Mouse (Mus musculus) intestine, embryonic 16.5 days (tissue): ENCODE results near the gene Tns2. TPM values are rescaled to one million over a fixed set of nuclear protein-coding genes. Genes with fewer than 3 reads are reported as not detected.

Experiments used
- ATAC-seq: fragments of 200-750 bp; cut with Nextera tagmentation; 2 replicates; pipeline ENCODE4 v1.8.0; 2017; ENCODE audit warnings: moderate TSS enrichment, moderate library complexity
- H3K27ac ChIP-seq: fragments of 300-500 bp; sonication (generic); 2 replicates; pipeline ENCODE4 v1.5.1; 2014; ENCODE audit warnings: mild to moderate bottlenecking, low read length
- H3K27me3 ChIP-seq: fragments of 300-500 bp; sonication (generic); replicated peaks from 2 replicates; pipeline ENCODE4 v1.6.1; 2014; ENCODE audit warnings: low read length, control low read depth, mixed read lengths; ENCODE audit not compliant: control insufficient read depth, insufficient read depth
- H3K36me3 ChIP-seq: fragments of 300-500 bp; sonication (generic); 2 replicates; pipeline ENCODE4 v1.6.1; 2014; ENCODE audit warnings: low read length, control low read depth; ENCODE audit not compliant: control insufficient read depth, insufficient read depth
- H3K4me1 ChIP-seq: fragments of 300-500 bp; sonication (generic); 2 replicates; pipeline ENCODE4 v1.6.1; 2014; ENCODE audit warnings: low read length, control low read depth, mixed read lengths; ENCODE audit not compliant: control insufficient read depth, insufficient read depth
- H3K4me2 ChIP-seq: fragments of 300-500 bp; sonication (generic); 2 replicates; pipeline ENCODE4 v1.6.1; 2014; ENCODE audit warnings: low read depth, low read length, control low read depth
- H3K4me3 ChIP-seq: fragments of 300-500 bp; sonication (generic); 2 replicates; pipeline ENCODE4 v1.5.1; 2014; ENCODE audit warnings: mild to moderate bottlenecking, low read length
- H3K9ac ChIP-seq: fragments of 300-500 bp; sonication (generic); 2 replicates; pipeline ENCODE4 v1.6.1; 2014; ENCODE audit warnings: low read depth, low read length
- H3K9me3 ChIP-seq: fragments of 300-500 bp; sonication (generic); 2 replicates; pipeline ENCODE4 v1.6.1; 2016; ENCODE audit warnings: low read length, control low read depth; ENCODE audit not compliant: control insufficient read depth
- WGBS: fragments of 180-500 bp; shearing (Covaris S2); extraction: QIAGEN DNeasy Blood & Tissue Kit; methylation state at CpG from one replicate; pipeline ENCODE4 v1.1.7; 2014; 5-methylcytosine and 5-hydroxymethylcytosine counted together
- polyA plus RNA-seq: library from polyadenylated mRNA; unstranded; fragments of >200 nt; fragmentation: Nextera tagmentation; extraction: Ambion mirVana; gene quantifications from 2 replicates; pipeline ENCODE4 v1.2.1, GENCODE M21; 2015

The Tns2 gene
- polyA plus RNA-seq, 1 experiment from 2014 or later: 26.4 TPM

- H3K9me3 ChIP-seq: no peaks in the 10 kb centered on the region
- WGBS: 41% methylated on average over 20 of the region's 20 CpGs
- H3K36me3 ChIP-seq: no peaks in the 10 kb centered on the region
- no peak overlapping the region for H3K4me2 ChIP-seq
- H3K4me1 ChIP-seq: peaks cover 3% of the 10 kb centered on the region; the same call in 1 of the 2 replicates
- H3K4me3 ChIP-seq: no peak overlapping the region
- H3K9ac ChIP-seq: no peak overlapping the region
- no peaks in the 10 kb centered on the region for H3K27me3 ChIP-seq
- no peak overlapping the region for H3K27ac ChIP-seq
- ATAC-seq: no peak
Observed at GRCm38 (mm10) chr15:102156836-102157235, 56.6 kb downstream of the Tns2 start.

DNA sequence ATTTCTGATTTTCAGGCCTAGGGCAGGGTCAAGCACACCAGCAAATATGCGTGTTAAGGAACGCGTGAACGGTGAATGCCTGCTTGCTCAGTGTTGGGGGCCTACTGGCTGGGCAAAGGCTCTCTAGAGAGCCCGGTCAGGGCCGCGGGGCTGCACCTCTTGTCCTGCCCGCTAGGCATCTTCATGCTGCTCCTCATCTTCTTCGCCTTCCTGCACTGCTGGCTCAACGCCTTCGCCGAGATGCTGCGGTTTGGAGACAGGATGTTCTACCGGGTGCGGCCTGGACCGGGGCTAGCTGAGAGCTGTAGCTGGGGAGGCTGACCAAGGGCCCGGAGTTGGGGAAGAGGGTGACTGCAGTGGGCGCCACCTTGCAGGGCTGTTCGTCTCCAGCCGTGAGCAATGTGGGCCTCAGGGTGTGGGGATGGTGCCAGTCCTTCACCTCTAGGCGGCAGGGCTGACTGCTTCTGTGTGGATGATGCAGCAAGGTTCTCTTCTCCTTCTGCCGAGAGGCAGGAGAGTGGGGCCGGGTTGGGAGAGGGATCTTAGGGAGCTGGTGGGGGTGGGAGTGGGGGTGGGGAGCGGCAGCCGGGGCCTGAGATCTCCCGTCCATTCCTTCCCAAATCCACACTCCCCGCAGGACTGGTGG lies 60.3 kb downstream of the Tns2 start:
- H3K27ac ChIP-seq: no peak overlapping the region
- WGBS: 65% methylated on average over 27 of the region's 27 CpGs
- H3K4me1 ChIP-seq: no peaks in the 10 kb centered on the region
- no peaks in the 10 kb centered on the region for H3K36me3 ChIP-seq
- H3K4me2 ChIP-seq: no peak overlapping the region
- no peaks in the 10 kb centered on the region for H3K27me3 ChIP-seq
- no peak for ATAC-seq
- H3K4me3 ChIP-seq: no peak overlapping the region
- H3K9ac ChIP-seq: no peak overlapping the region
- no peaks in the 10 kb centered on the region for H3K9me3 ChIP-seq

DNA sequence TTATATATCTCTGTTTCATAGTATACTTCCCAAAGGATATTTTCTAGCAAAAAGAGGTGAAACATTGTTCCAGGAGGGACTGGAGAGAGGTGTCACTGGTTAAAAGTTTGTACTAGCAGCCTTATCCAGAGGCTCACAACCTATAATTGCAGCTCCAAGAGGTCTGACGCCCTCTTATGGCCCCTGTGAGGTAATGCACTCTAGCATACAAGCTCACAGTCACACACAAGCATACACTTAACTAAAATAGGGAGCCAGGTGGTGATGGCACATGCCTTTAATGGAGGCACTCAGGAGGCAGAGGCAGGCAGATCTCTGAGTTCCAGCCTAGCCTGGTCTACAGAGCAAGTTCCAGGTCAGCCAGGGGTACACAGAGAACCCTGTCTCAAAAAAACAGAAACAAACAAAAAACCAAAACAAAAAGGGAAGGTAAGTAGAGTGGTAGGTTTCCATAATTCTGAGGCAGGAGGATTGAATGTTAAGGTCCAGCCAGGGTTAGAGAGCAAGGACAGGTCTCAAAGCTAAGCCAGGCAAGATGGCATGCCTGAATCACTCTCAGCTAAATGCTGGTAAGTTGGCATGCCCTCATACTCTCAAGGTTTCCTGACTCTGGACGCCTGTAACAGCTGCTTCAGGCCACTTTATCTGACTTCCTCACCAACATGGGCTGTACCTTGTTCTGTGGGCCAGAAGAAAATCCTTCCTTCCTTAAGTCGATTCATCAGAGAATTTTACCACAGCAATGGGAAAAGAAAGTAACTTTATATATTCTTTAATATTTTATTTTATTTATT lies 63.9 kb downstream of the Tns2 start:
- no peak overlapping the region for H3K4me2 ChIP-seq
- no peak overlapping the region for H3K9ac ChIP-seq
- H3K27me3 ChIP-seq: no peaks in the 10 kb centered on the region
- H3K4me1 ChIP-seq: peaks cover 4% of the 10 kb centered on the region; the same call in 1 of the 2 replicates
- 62% methylated on average over 3 of the region's 3 CpGs for WGBS
- H3K4me3 ChIP-seq: no peak overlapping the region
- no peaks in the 10 kb centered on the region for H3K9me3 ChIP-seq
- ATAC-seq: no peak
- H3K36me3 ChIP-seq: no peaks in the 10 kb centered on the region
- H3K27ac ChIP-seq: no peak overlapping the region

GRCm38 (mm10) chr15:102165468-102166100 lies 65.4 kb downstream of the Tns2 start:
- Histone ChIP-seq H3K4me2 (no peak overlapping the region), H3K9me3 (no peaks in the 10 kb centered on the region), H3K4me3 (no peak overlapping the region), H3K4me1 (peaks cover 4% of the 10 kb centered on the region; the same call in 1 of the 2 replicates), H3K9ac (no peak overlapping the region), H3K27me3 (no peaks in the 10 kb centered on the region), H3K27ac (no peak overlapping the region), H3K36me3 (no peaks in the 10 kb centered on the region)
- WGBS: 42% methylated on average over 6 of the region's 6 CpGs
- ATAC-seq: no peak

Other genes with a start within 250 kb of the Tns2 start
- 0.48 and 0.49 TPM in 2 replicates for gene Krt1, start 249.6 kb upstream of the Tns2 start, polyA plus RNA-seq
- 0.13 TPM in 1 of 2 replicates, not detected in the other for gene Krt77, start 230.7 kb upstream of the Tns2 start, polyA plus RNA-seq
- not detected in 2 replicates for gene Krt76, start 207.5 kb upstream of the Tns2 start, polyA plus RNA-seq
- gene Krt4, start 175.7 kb upstream of the Tns2 start, polyA plus RNA-seq: 1.0 TPM in 1 of 2 replicates, not detected in the other
- 0.06 TPM in 1 of 2 replicates, not detected in the other for gene Krt79, start 160.1 kb upstream of the Tns2 start, polyA plus RNA-seq
- 0.07 and 0.17 TPM in 2 replicates for gene Krt78, start 146.1 kb upstream of the Tns2 start, polyA plus RNA-seq
- gene Krt8, start 95.9 kb upstream of the Tns2 start, polyA plus RNA-seq: 1,017 and 1,065 TPM in 2 replicates
- 353 and 370 TPM in 2 replicates for gene Krt18, start 72.2 kb upstream of the Tns2 start, polyA plus RNA-seq
- 112 and 117 TPM in 2 replicates for gene Eif4b, start 26.6 kb upstream of the Tns2 start, polyA plus RNA-seq
- 27.5 and 28.0 TPM in 2 replicates for gene Spryd3, start 35.8 kb downstream of the Tns2 start, polyA plus RNA-seq
- 11.8 and 11.9 TPM in 2 replicates for gene Igfbp6, start 43.9 kb downstream of the Tns2 start, polyA plus RNA-seq
- gene Soat2, start 50.1 kb downstream of the Tns2 start, polyA plus RNA-seq: 25.0 and 31.2 TPM in 2 replicates
- gene Zfp740, start 102.8 kb downstream of the Tns2 start, polyA plus RNA-seq: 33.6 and 35.3 TPM in 2 replicates
- gene Csad, start 104.3 kb downstream of the Tns2 start, polyA plus RNA-seq: 33.2 and 38.4 TPM in 2 replicates
- 9.5 and 10.3 TPM in 2 replicates for gene Itgb7, start 131.5 kb downstream of the Tns2 start, polyA plus RNA-seq
- gene Rarg, start 157.1 kb downstream of the Tns2 start, polyA plus RNA-seq: 13.6 and 14.7 TPM in 2 replicates
- 0.13 TPM in 1 of 2 replicates, not detected in the other for gene Gm9918, start 170.2 kb downstream of the Tns2 start, polyA plus RNA-seq
- gene Mfsd5, start 179.0 kb downstream of the Tns2 start, polyA plus RNA-seq: 74.2 and 77.6 TPM in 2 replicates
- gene Espl1, start 195.9 kb downstream of the Tns2 start, polyA plus RNA-seq: 18.0 and 21.1 TPM in 2 replicates
- 280 and 283 TPM in 2 replicates for gene Pfdn5, start 225.7 kb downstream of the Tns2 start, polyA plus RNA-seq
- 75.3 and 80.9 TPM in 2 replicates for gene Myg1, start 231.3 kb downstream of the Tns2 start, polyA plus RNA-seq